Mouse (Mus musculus) small intestine, adult 2 months (tissue): Measurements from ENCODE around the gene Baiap2l2.

Experiments
- CTCF ChIP-seq: fragments of 200-500 bp; IDR thresholded peaks from 2 replicates; pipeline ENCODE4 v1.5.1; 2012; ENCODE audit warnings: low read depth, mild to moderate bottlenecking, control low read depth, inconsistent platforms, low read length, moderate library complexity, mixed read lengths; ENCODE audit not compliant: insufficient replicate concordance, insufficient read length; ENCODE audit errors: extremely low read depth
- POLR2A ChIP-seq: fragments of 200-500 bp; IDR thresholded peaks from 2 replicates; pipeline ENCODE4 v1.6.1; 2012; ENCODE audit warnings: low read depth, mild to moderate bottlenecking, control low read depth, inconsistent platforms, low read length, moderate library complexity

GRCm38 (mm10) chr15:79261757-79262156, 23.6 kb downstream of the Baiap2l2 start:
- TF ChIP-seq CTCF (no peak), POLR2A (no peak)
